Mouse (Mus musculus) hematopoietic stem cell, adult 5-6 weeks (primary cell): ENCODE data around the gene Zmynd15. TPM values are rescaled to one million over a fixed set of nuclear protein-coding genes. Genes with fewer than 3 reads are reported as not detected.

ENCODE experiments used
- total RNA-seq: library from RNA; stranded (forward); fragments of 172-1452, 232-1000 nt; gene quantifications from 2 replicates; pipeline ENCODE4 v1.2.3, GENCODE M21; 2017

Zmynd15 gene
- total RNA-seq, 1 experiment from 2014 or later, result 0.35 TPM

Other genes starting within 250 kb of the Zmynd15 start
- gene Slc16a11, start 246.7 kb upstream of the Zmynd15 start, total RNA-seq, result 5.9 and 10.0 TPM in 2 replicates
- gene Slc16a13, start 238.4 kb upstream of the Zmynd15 start, total RNA-seq, result 13.4 and 15.6 TPM in 2 replicates
- gene Bcl6b, start 229.6 kb upstream of the Zmynd15 start, total RNA-seq, result 0.69 and 1.4 TPM in 2 replicates
- gene 0610010K14Rik, start 221.5 kb upstream of the Zmynd15 start, total RNA-seq, result 19.7 and 35.1 TPM in 2 replicates
- gene Gm21988, start 219.6 kb upstream of the Zmynd15 start, total RNA-seq, result 3.7 TPM in 1 of 2 replicates, not detected in the other
- 19.7 and 22.5 TPM in 2 replicates for gene Rnasek, start 219.6 kb upstream of the Zmynd15 start, total RNA-seq
- 0.25 and 0.30 TPM in 2 replicates for gene Alox12, start 204.1 kb upstream of the Zmynd15 start, total RNA-seq
- gene Alox12e, start 136.8 kb upstream of the Zmynd15 start, total RNA-seq, result not detected in 2 replicates
- gene Alox15, start 107.4 kb upstream of the Zmynd15 start, total RNA-seq, result 1.6 and 4.4 TPM in 2 replicates
- 8.8 and 9.8 TPM in 2 replicates for gene Pelp1, start 49.4 kb upstream of the Zmynd15 start, total RNA-seq
- 43.3 and 68.7 TPM in 2 replicates for gene Arrb2, start 26.8 kb upstream of the Zmynd15 start, total RNA-seq
- gene Med11, start 7.5 kb upstream of the Zmynd15 start, total RNA-seq, result 38.1 and 40.7 TPM in 2 replicates
- 1.8 TPM in 1 of 2 replicates, not detected in the other for gene Cxcl16, start 551 bp downstream of the Zmynd15 start, total RNA-seq
- gene Tm4sf5, start 45.8 kb downstream of the Zmynd15 start, total RNA-seq, result not detected in 2 replicates
- not detected in 2 replicates for gene Vmo1, start 55.2 kb downstream of the Zmynd15 start, total RNA-seq
- gene Gltpd2, start 59.8 kb downstream of the Zmynd15 start, total RNA-seq, result not detected in 2 replicates
- 209 and 236 TPM in 2 replicates for gene Psmb6, start 65.9 kb downstream of the Zmynd15 start, total RNA-seq
- gene Gm40193, start 73.5 kb downstream of the Zmynd15 start, total RNA-seq, result not detected in 2 replicates
- gene Pld2, start 80.6 kb downstream of the Zmynd15 start, total RNA-seq, result 5.5 and 14.4 TPM in 2 replicates
- gene Mink1, start 103.4 kb downstream of the Zmynd15 start, total RNA-seq, result 26.4 and 30.8 TPM in 2 replicates
- not detected in 2 replicates for gene 4930544D05Rik, start 156.4 kb downstream of the Zmynd15 start, total RNA-seq
- not detected in 2 replicates for gene Chrne, start 159.8 kb downstream of the Zmynd15 start, total RNA-seq
- gene Gp1ba, start 179.7 kb downstream of the Zmynd15 start, total RNA-seq, result 0.45 and 0.75 TPM in 2 replicates
- 51.8 and 73.4 TPM in 2 replicates for gene Rnf167, start 187.8 kb downstream of the Zmynd15 start, total RNA-seq
- gene Slc25a11, start 188.0 kb downstream of the Zmynd15 start, total RNA-seq, result 42.9 and 52.5 TPM in 2 replicates
- 348 and 461 TPM in 2 replicates for gene Pfn1, start 195.2 kb downstream of the Zmynd15 start, total RNA-seq
- 8.4 and 10.6 TPM in 2 replicates for gene Eno3, start 197.8 kb downstream of the Zmynd15 start, total RNA-seq
- 41.1 and 114 TPM in 2 replicates for gene Spag7, start 210.0 kb downstream of the Zmynd15 start, total RNA-seq
- gene Camta2, start 228.7 kb downstream of the Zmynd15 start, total RNA-seq, result 3.6 and 4.9 TPM in 2 replicates
- gene Inca1, start 240.7 kb downstream of the Zmynd15 start, total RNA-seq, result 0.25 TPM in 1 of 2 replicates, not detected in the other
- 6.7 and 7.3 TPM in 2 replicates for gene Kif1c, start 241.1 kb downstream of the Zmynd15 start, total RNA-seq